Comparison of ENCODE assay signal across 10 mouse cellular contexts in genomic region chr19:36808426-36809105, GRCm38 (mm10). TPM values are rescaled to one million over a fixed set of nuclear protein-coding genes. Genes with fewer than 3 reads are reported as not detected.
A peak's percentile ranks its signal among the peaks of the same experiment; 100 is the strongest.
DNase-seq lines count a peak whose midpoint lies in the region; ATAC-seq and TF ChIP-seq lines count a peak whose summit lies in the region.
"Had no signal": no experiment of that assay in that cellular context is flagged by ENCODE, and none has a peak within 500 bp of the region (broad histone marks: within the 10 kb centered on the region; RNA-seq: fewer than 3 reads in every experiment).

No protein-coding gene starts in this region.

- peak overlapping the region; percentile 24; the same call in 1 of the 2 replicates for H3K4me2 ChIP-seq in embryonic facial prominence, embryonic 14.5 days (ENCODE audit: low read depth, low read length)

- H3K9me3 ChIP-seq in embryonic facial prominence, embryonic 14.5 days (ENCODE audit: control insufficient read depth, low read length): no peaks in the 10 kb centered on the region
- no peaks in the 10 kb centered on the region for H3K9me3 ChIP-seq in embryonic facial prominence, embryonic 10.5 days

- ATAC-seq in embryonic facial prominence, embryonic 14.5 days (ENCODE audit: low read depth): no peak
- no peak for ATAC-seq in cerebellum, adult (ENCODE audit: insufficient number of reproducible peaks, low FRiP score, low TSS enrichment)
- ATAC-seq in erythroid progenitor cell, adult 5-6 weeks (replicated peaks; ENCODE audit: low FRiP score, poor library complexity, severe bottlenecking): no peak

- H3K4me3 ChIP-seq in embryonic facial prominence, embryonic 14.5 days (ENCODE audit: low read depth, low read length): no peak overlapping the region
- H3K4me3 ChIP-seq in embryonic facial prominence, embryonic 10.5 days: no peak overlapping the region
- no peak overlapping the region for H3K4me3 ChIP-seq in liver, adult 2 months (ENCODE audit: insufficient read depth, low read depth, low read length)
- H3K4me3 ChIP-seq: erythroblast, embryonic 14.5 days had no signal

- H3K36me3 ChIP-seq in embryonic facial prominence, embryonic 14.5 days (ENCODE audit: control insufficient read depth, insufficient read depth, low read length): no peaks in the 10 kb centered on the region
- H3K36me3 ChIP-seq in embryonic facial prominence, embryonic 10.5 days (replicated peaks): no peaks in the 10 kb centered on the region
- H3K36me3 ChIP-seq in liver, adult 2 months (ENCODE audit: control insufficient read depth, insufficient read depth, low read length): no peaks in the 10 kb centered on the region

- no peaks in the 10 kb centered on the region for H3K4me1 ChIP-seq in embryonic facial prominence, embryonic 14.5 days (ENCODE audit: control insufficient read depth, insufficient read depth, low read length)
- no peaks in the 10 kb centered on the region for H3K4me1 ChIP-seq in embryonic facial prominence, embryonic 10.5 days
- peaks cover 4% of the 10 kb centered on the region for H3K4me1 ChIP-seq in liver, adult 2 months (ENCODE audit: control insufficient read depth, insufficient read depth, low read length)

- WGBS in embryonic facial prominence, embryonic 14.5 days: 54% methylated on average over 21 of the region's 21 CpGs
- WGBS in embryonic facial prominence, embryonic 10.5 days: 67% methylated on average over 21 of the region's 21 CpGs
- WGBS in liver, adult 2 months: 20% methylated on average over 21 of the region's 21 CpGs

- H3K9ac ChIP-seq in embryonic facial prominence, embryonic 14.5 days (ENCODE audit: low read depth, low read length): no peak overlapping the region
- no peak overlapping the region for H3K9ac ChIP-seq in liver, adult 2 months (ENCODE audit: low read depth, low read length)

- H3K27me3 ChIP-seq in embryonic facial prominence, embryonic 14.5 days (replicated peaks; ENCODE audit: control insufficient read depth, insufficient read depth, low read length): no peaks in the 10 kb centered on the region
- no peaks in the 10 kb centered on the region for H3K27me3 ChIP-seq in embryonic facial prominence, embryonic 10.5 days (replicated peaks; ENCODE audit: low read depth, poor library complexity, severe bottlenecking)
- H3K27me3 ChIP-seq in liver, adult 2 months (ENCODE audit: control insufficient read depth, insufficient read depth, low read length): no peaks in the 10 kb centered on the region

- DNase-seq in embryonic facial prominence, embryonic 14.5 days (ENCODE audit: low spot score): no peak
- DNase-seq in embryonic facial prominence, embryonic 10.5 days (ENCODE audit: low spot score): no peak
- DNase-seq in ovary, postnatal 36 days (ENCODE audit: low spot score): peak; percentile 39
- DNase-seq in ovary, postnatal 10 days (ENCODE audit: low spot score): no peak
- DNase-seq in liver, adult 2 months (ENCODE audit: extremely low read depth, low read depth, low spot score): peak; percentile 96
- peak; percentile 82 for DNase-seq in yolk sac, embryonic 10.5 days (ENCODE audit: low spot score)
- DNase-seq: cerebellum, adult 18-20 months had no signal

- H3K27ac ChIP-seq in embryonic facial prominence, embryonic 14.5 days (replicated peaks; ENCODE audit: low read depth, low read length): no peak overlapping the region
- H3K27ac ChIP-seq in embryonic facial prominence, embryonic 10.5 days (replicated peaks): no peak overlapping the region
- H3K27ac ChIP-seq in liver, adult 2 months (replicated peaks; ENCODE audit: insufficient read depth, low read depth, low read length): peak overlapping the region; percentile 60

- H3K79me2 ChIP-seq in liver, adult 2 months (ENCODE audit: control insufficient read depth, insufficient read depth, low read length): no peaks in the 10 kb centered on the region

- no peak for TF ChIP-seq POLR2A in liver, adult 2 months (IDR thresholded peaks at IDR 0.05; ENCODE audit: extremely low read depth, insufficient read depth, low read length)

- TF ChIP-seq CTCF in liver, adult 2 months (IDR thresholded peaks at IDR 0.05; ENCODE audit: low read depth, low read length): no peak

RNA-seq across cellular contexts. Expression of gene Tnks2, which starts 25.5 kb away (rescaled TPM):
- polyA plus RNA-seq in embryonic facial prominence, embryonic 14.5 days (2014; fragmentation: Nextera tagmentation; extraction: Ambion mirVana): 76.7 and 79.5 TPM in 2 replicates
- 60.3 and 62.4 TPM in 2 replicates for polyA plus RNA-seq in embryonic facial prominence, embryonic 10.5 days (2016; fragmentation: Nextera tagmentation; extraction: Ambion mirVana)
- 50.9 and 55.2 TPM in 2 replicates for total RNA-seq in liver, adult 2 months (2014; rRNA removed)
- polyA plus RNA-seq in liver, adult 2 months (2012; rRNA removed): 6.3 and 8.6 TPM in 2 replicates
- 27.2 and 41.1 TPM in 2 replicates for total RNA-seq in erythroid progenitor cell, adult 5-6 weeks (2015; ENCODE audit: low replicate concordance)
- 29.4 and 41.8 TPM in 2 replicates for total RNA-seq in erythroid progenitor cell, adult 5-6 weeks (2017; ENCODE audit: low replicate concordance)

Comparison
In these comparisons a context has a peak if more than half of its experiments do, and no peak if none do; other contexts are left out.
1. DNase-seq: peak in ovary, postnatal 36 days (single experiment), liver, adult 2 months (single experiment) and yolk sac, embryonic 10.5 days (single experiment); none in embryonic facial prominence, embryonic 14.5 days (single experiment), embryonic facial prominence, embryonic 10.5 days (single experiment) and ovary, postnatal 10 days (single experiment).